Mouse (Mus musculus) heart, embryonic 16.5 days (tissue): ENCODE results near the gene Fcrls. TPM values are rescaled to one million over a fixed set of nuclear protein-coding genes. Genes with fewer than 3 reads are reported as not detected.

Experiments
- ATAC-seq: fragments of 200-750 bp; cut with Nextera tagmentation; replicated peaks from 2 replicates; pipeline ENCODE4 v1.8.0; 2017; ENCODE audit warnings: moderate number of reproducible peaks; ENCODE audit not compliant: insufficient read depth, low FRiP score; ENCODE audit errors: extremely low read depth
- H3K27ac ChIP-seq: fragments of 300-500 bp; sonication (generic); 2 replicates; pipeline ENCODE4 v1.5.1; 2014; ENCODE audit warnings: mild to moderate bottlenecking, low read length, control low read depth, moderate library complexity
- H3K27me3 ChIP-seq: fragments of 300-500 bp; sonication (generic); 2 replicates; pipeline ENCODE4 v1.6.1; 2014; ENCODE audit warnings: low read length, mixed read lengths; ENCODE audit not compliant: control insufficient read depth, insufficient read depth
- H3K36me3 ChIP-seq: fragments of 300-500 bp; sonication (generic); 2 replicates; pipeline ENCODE4 v1.6.1; 2014; ENCODE audit not compliant: control insufficient read depth, insufficient read depth
- H3K4me1 ChIP-seq: fragments of 300-500 bp; sonication (generic); 2 replicates; pipeline ENCODE4 v1.6.1; 2014; ENCODE audit warnings: low read length, mixed read lengths; ENCODE audit not compliant: control insufficient read depth, insufficient read depth
- H3K4me2 ChIP-seq: fragments of 300-500 bp; sonication (generic); 2 replicates; pipeline ENCODE4 v1.6.1; 2014; ENCODE audit warnings: low read depth, mild to moderate bottlenecking, control low read depth, low read length
- H3K4me3 ChIP-seq: fragments of 300-500 bp; sonication (generic); 2 replicates; pipeline ENCODE4 v1.5.1; 2014; ENCODE audit warnings: mild to moderate bottlenecking, control low read depth, low read length
- H3K9ac ChIP-seq: fragments of 300-500 bp; sonication (generic); 2 replicates; pipeline ENCODE4 v1.6.1; 2014; ENCODE audit warnings: low read length, control low read depth
- H3K9me3 ChIP-seq: fragments of 300-500 bp; sonication (generic); replicated peaks from 2 replicates; pipeline ENCODE4 v1.6.1; 2016; ENCODE audit warnings: low read length; ENCODE audit not compliant: control insufficient read depth
- WGBS: fragments of 180-500 bp; shearing (Covaris S2); extraction: QIAGEN DNeasy Blood & Tissue Kit; methylation state at CpG from one replicate; pipeline ENCODE4 v1.1.7; 2014; 5-methylcytosine and 5-hydroxymethylcytosine counted together
- polyA plus RNA-seq: library from polyadenylated mRNA; unstranded; fragments of >200 nt; fragmentation: Nextera tagmentation; extraction: Ambion mirVana; gene quantifications from 2 replicates; pipeline ENCODE4 v1.2.1, GENCODE M21; 2015

Gene Fcrls
- polyA plus RNA-seq, result 4.5 and 5.1 TPM in 2 replicates

GRCm38 (mm10) chr3:87263436-87263835 is at the start of gene Fcrls:
Gene Fcrls (minus strand): TSS chr3:87263738.
- H3K4me2 ChIP-seq, result no peak within 1 kb of the TSS
- H3K27ac ChIP-seq, result no peak within 1 kb of the TSS
- peaks cover 10% of the 10 kb centered on the region for H3K4me1 ChIP-seq
- H3K9ac ChIP-seq, result no peak within 1 kb of the TSS
- no peak for ATAC-seq
- no peak within 1 kb of the TSS for H3K4me3 ChIP-seq
- H3K9me3 ChIP-seq, result no peaks in the 10 kb centered on the region
- 58% methylated on average over 7 of the region's 7 CpGs for WGBS
- H3K27me3 ChIP-seq, result no peaks in the 10 kb centered on the region
- no peaks in the 10 kb centered on the region for H3K36me3 ChIP-seq

- ATAC-seq, result no peak
- H3K9me3 ChIP-seq, result no peaks in the 10 kb centered on the region
- no peaks in the 10 kb centered on the region for H3K4me1 ChIP-seq
- H3K27ac ChIP-seq, result no peak overlapping the region
- H3K9ac ChIP-seq, result no peak overlapping the region
- no peaks in the 10 kb centered on the region for H3K27me3 ChIP-seq
- WGBS, result 70% methylated on average over 2 of the region's 2 CpGs
- H3K4me2 ChIP-seq, result no peak overlapping the region
- no peaks in the 10 kb centered on the region for H3K36me3 ChIP-seq
- H3K4me3 ChIP-seq, result no peak overlapping the region
These were observed 46.4 kb upstream of the Fcrls start for GRCm38 (mm10) chr3:87309922-87310321.

DNA sequence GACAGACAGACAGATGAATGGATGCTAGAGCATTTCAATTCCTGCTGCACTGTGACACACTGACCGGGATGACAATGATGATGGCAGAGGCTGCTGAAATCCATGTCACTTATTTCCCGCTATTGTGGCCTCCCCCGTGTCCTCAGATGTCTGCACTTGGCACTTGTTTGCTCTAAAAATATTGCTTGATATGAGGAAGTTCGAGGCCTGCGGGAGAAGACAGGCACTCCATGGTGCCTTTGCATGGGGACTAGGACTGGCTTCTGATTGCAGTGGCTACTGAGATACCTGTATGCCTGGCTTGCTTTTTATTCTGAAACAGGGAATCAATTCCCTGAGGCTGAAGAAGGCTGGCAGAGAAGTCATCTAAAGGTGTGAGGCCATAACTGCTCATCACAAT is 36.4 kb upstream of the Fcrls start:
- Histone ChIP-seq H3K27ac (no peak overlapping the region), H3K4me2 (no peak overlapping the region), H3K36me3 (no peaks in the 10 kb centered on the region), H3K4me3 (no peak overlapping the region), H3K9ac (no peak overlapping the region), H3K4me1 (no peaks in the 10 kb centered on the region), H3K9me3 (no peaks in the 10 kb centered on the region), H3K27me3 (no peaks in the 10 kb centered on the region)
- no peak for ATAC-seq
- WGBS, result 41% methylated on average over 5 of the region's 5 CpGs

GRCm38 (mm10) chr3:87274372-87274771 is 10.8 kb upstream of the Fcrls start:
- Histone ChIP-seq H3K27me3 (no peaks in the 10 kb centered on the region), H3K9ac (no peak overlapping the region), H3K27ac (no peak overlapping the region), H3K9me3 (no peaks in the 10 kb centered on the region), H3K4me3 (no peak overlapping the region), H3K4me2 (no peak overlapping the region), H3K4me1 (no peaks in the 10 kb centered on the region), H3K36me3 (no peaks in the 10 kb centered on the region)
- WGBS, result 59% methylated on average over 2 of the region's 2 CpGs
- no peak for ATAC-seq

- 60% methylated on average over 5 of the region's 5 CpGs for WGBS
- Histone ChIP-seq H3K4me1 (peaks cover 10% of the 10 kb centered on the region), H3K36me3 (no peaks in the 10 kb centered on the region), H3K4me2 (no peak overlapping the region), H3K4me3 (no peak overlapping the region), H3K9ac (no peak overlapping the region), H3K9me3 (no peaks in the 10 kb centered on the region), H3K27ac (peak overlapping the region; percentile 29; the same call in 1 of the 2 replicates), H3K27me3 (no peaks in the 10 kb centered on the region)
- no peak for ATAC-seq
These were observed 3.0 kb upstream of the Fcrls start for GRCm38 (mm10) chr3:87266581-87266980.

DNA sequence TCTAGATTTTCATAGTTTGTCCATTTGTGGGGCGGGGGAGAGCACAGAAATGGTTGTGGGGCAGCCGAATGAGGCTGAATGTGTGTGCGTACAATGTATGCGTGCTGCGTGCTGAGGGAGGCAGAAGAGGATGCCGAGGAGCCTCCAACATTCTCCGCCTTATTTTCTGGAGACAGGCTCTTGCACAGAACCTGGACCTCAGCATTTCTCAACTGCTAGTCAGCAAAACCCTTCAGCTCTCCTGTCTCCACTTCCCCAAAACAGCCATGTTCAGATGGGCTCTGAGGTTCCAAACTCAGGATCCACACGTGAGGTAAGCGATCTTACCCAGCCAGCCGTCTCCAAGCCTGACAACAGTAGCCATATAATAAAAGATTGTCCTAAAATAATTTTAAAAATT is 8.3 kb downstream of the Fcrls start:
- Histone ChIP-seq H3K9me3 (no peaks in the 10 kb centered on the region), H3K4me2 (no peak overlapping the region), H3K27me3 (no peaks in the 10 kb centered on the region; the same call in 1 of the 2 replicates), H3K4me1 (no peaks in the 10 kb centered on the region), H3K9ac (no peak overlapping the region), H3K36me3 (no peaks in the 10 kb centered on the region), H3K27ac (no peak overlapping the region), H3K4me3 (no peak overlapping the region)
- 87% methylated on average over 10 of the region's 10 CpGs for WGBS
- ATAC-seq, result no peak

GRCm38 (mm10) chr3:87249571-87249970 is 14.0 kb downstream of the Fcrls start:
- no peak overlapping the region for H3K9ac ChIP-seq
- no peak for ATAC-seq
- no peaks in the 10 kb centered on the region for H3K36me3 ChIP-seq
- H3K4me1 ChIP-seq, result no peaks in the 10 kb centered on the region
- no peaks in the 10 kb centered on the region for H3K9me3 ChIP-seq
- no peak overlapping the region for H3K4me2 ChIP-seq
- 72% methylated on average over 6 of the region's 6 CpGs for WGBS
- no peaks in the 10 kb centered on the region for H3K27me3 ChIP-seq
- H3K27ac ChIP-seq, result no peak overlapping the region
- H3K4me3 ChIP-seq, result no peak overlapping the region

- no peaks in the 10 kb centered on the region for H3K9me3 ChIP-seq
- no peak for ATAC-seq
- no peaks in the 10 kb centered on the region for H3K27me3 ChIP-seq
- H3K27ac ChIP-seq, result no peak overlapping the region
- no peak overlapping the region for H3K9ac ChIP-seq
- no peaks in the 10 kb centered on the region for H3K4me1 ChIP-seq
- H3K4me3 ChIP-seq, result no peak overlapping the region
- H3K4me2 ChIP-seq, result no peak overlapping the region
- no peaks in the 10 kb centered on the region for H3K36me3 ChIP-seq
- 29% methylated on average over 3 of the region's 3 CpGs for WGBS
These were observed 16.2 kb downstream of the Fcrls start for GRCm38 (mm10) chr3:87247292-87247691.

- Histone ChIP-seq H3K9me3 (no peaks in the 10 kb centered on the region), H3K36me3 (no peaks in the 10 kb centered on the region), H3K27ac (no peak overlapping the region), H3K4me2 (no peak overlapping the region), H3K4me1 (no peaks in the 10 kb centered on the region), H3K9ac (no peak overlapping the region), H3K27me3 (no peaks in the 10 kb centered on the region), H3K4me3 (no peak overlapping the region)
- ATAC-seq, result no peak; the same call in 1 of the 2 replicates
- 0% methylated on average over 2 of the region's 2 CpGs for WGBS
These were observed 19.9 kb downstream of the Fcrls start for GRCm38 (mm10) chr3:87243654-87244053.

DNA sequence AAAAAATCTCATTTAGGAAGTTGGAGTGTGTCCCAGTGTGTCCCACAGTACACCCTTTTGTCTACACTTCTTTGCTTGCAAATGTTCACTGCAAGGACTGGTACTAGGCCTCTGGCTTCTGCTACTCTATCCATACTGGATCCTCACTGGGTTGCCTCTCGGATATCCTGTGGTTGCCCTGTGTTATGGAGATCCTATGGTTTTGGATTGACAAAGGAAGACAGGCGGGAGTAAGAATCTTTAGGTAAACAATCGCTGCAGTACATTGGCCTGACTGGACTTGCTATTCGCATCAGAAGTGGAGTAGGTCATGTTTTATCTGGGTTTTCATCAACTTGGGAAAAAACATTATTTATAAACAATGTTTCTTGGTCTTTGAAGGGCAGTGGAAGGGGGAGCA is 22.6 kb downstream of the Fcrls start:
- Histone ChIP-seq H3K4me1 (no peaks in the 10 kb centered on the region), H3K4me3 (no peak overlapping the region), H3K9ac (no peak overlapping the region), H3K4me2 (no peak overlapping the region), H3K27ac (no peak overlapping the region), H3K36me3 (no peaks in the 10 kb centered on the region), H3K9me3 (no peaks in the 10 kb centered on the region), H3K27me3 (no peaks in the 10 kb centered on the region)
- ATAC-seq, result no peak
- WGBS, result 76% methylated on average over 4 of the region's 4 CpGs
